In the genomic region with DNA sequence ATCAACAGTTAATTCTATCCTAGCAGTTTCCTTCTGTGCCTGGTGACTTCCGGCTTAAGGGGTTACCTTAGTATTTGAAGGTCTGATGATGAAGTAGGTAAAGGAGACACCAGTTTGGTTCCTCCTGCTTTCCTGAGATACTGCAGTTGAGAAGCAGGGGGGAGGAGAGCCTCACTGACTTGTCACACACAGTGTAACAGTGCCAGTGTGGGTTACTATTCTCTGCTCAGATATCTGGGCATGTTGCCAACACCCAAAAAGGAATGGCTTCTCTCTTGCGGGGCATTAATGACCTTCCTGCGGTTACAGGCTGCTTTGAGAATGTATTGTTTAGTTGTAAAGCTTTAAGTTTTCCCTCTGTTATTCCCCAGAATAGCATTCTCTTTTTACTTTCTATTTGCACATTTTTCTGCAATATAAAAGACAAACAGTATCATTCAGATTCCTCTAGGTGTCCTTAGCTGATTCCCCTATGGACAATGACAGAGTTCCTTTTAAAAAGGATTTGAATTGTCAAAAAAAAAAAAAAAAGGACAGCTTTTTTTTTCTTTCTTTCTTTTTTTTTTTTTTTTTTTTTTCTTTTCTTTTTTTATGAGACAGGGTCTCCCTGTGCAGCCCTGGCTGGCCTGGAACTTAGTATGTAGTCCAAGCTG, we compare ENCODE assay signal across 8 mouse cellular contexts. TPM values are rescaled to one million over a fixed set of nuclear protein-coding genes. Genes with fewer than 3 reads are reported as not detected.
DNase-seq lines count a peak whose midpoint lies in the region; ATAC-seq and TF ChIP-seq lines count a peak whose summit lies in the region.

No protein-coding gene starts in this region.

- 22% methylated on average over 3 of the region's 3 CpGs for WGBS in lung, embryonic 16.5 days
- 7% methylated on average over 3 of the region's 3 CpGs for WGBS in heart, adult 2 months
- 19% methylated on average over 3 of the region's 3 CpGs for WGBS in liver, embryonic 15.5 days (ENCODE audit: insufficient replicate concordance)

- H3K79me2 ChIP-seq in heart, adult 2 months (replicated peaks; ENCODE audit: control insufficient read depth, insufficient read depth, low read length), result 0 out of 2 replicates have a peak, but pooled peaks cover 1% of the 10 kb centered on the region

- peak overlapping the region; percentile 28; the same call in 1 of the 2 replicates for H3K9ac ChIP-seq in lung, embryonic 16.5 days (ENCODE audit: low read length)
- peak overlapping the region; percentile 74 for H3K9ac ChIP-seq in heart, adult 2 months (ENCODE audit: low read depth, low read length)
- H3K9ac ChIP-seq in liver, embryonic 15.5 days, result no peak overlapping the region

- peaks cover 17% of the 10 kb centered on the region for H3K4me1 ChIP-seq in lung, embryonic 16.5 days (replicated peaks; ENCODE audit: control insufficient read depth, insufficient read depth, low read length)
- peaks cover 6% of the 10 kb centered on the region for H3K4me1 ChIP-seq in heart, adult 2 months (ENCODE audit: control insufficient read depth, insufficient read depth, low read length)
- H3K4me1 ChIP-seq in liver, embryonic 15.5 days (replicated peaks), result peaks cover 30% of the 10 kb centered on the region

- H3K27ac ChIP-seq in lung, embryonic 16.5 days (ENCODE audit: low read length), result 0 out of 2 replicates have a peak overlapping the region, but pooled peaks have one; percentile 31
- peak overlapping the region; percentile 96 for H3K27ac ChIP-seq in heart, adult 2 months
- no peak overlapping the region for H3K27ac ChIP-seq in liver, embryonic 15.5 days (replicated peaks)

- intact Hi-C loops in heart, adult 2 months (cut with DNase I), result loop anchor here (5.0 kb wide), 1 partner anchor 202 kb away; no protein-coding TSS in a partner anchor

- H3K9me3 ChIP-seq in lung, embryonic 16.5 days (ENCODE audit: control insufficient read depth, low read length), result no peaks in the 10 kb centered on the region
- H3K9me3 ChIP-seq in liver, embryonic 15.5 days (replicated peaks), result no peaks in the 10 kb centered on the region

- DNase-seq in lung, postnatal 25 days (ENCODE audit: low spot score), result no peak
- DNase-seq in adrenal gland, postnatal 36 days, result peak; percentile 64 to 67
- peak; percentile 40 to 71 for DNase-seq in heart, adult 2 months
- DNase-seq in kidney, adult 9 months, result peak; percentile 60
- peak; percentile 50 to 51 for DNase-seq in right cerebral cortex, postnatal 36 days (ENCODE audit: low spot score in 2 of 2)
- no peak for DNase-seq in ovary, postnatal 36 days (ENCODE audit: low spot score)

- peak; percentile 60; the same call in 1 of the 2 replicates for TF ChIP-seq EP300 in heart, adult 2 months (IDR thresholded peaks at IDR 0.05; ENCODE audit: insufficient read depth, low read depth, low read length)

- H3K4me3 ChIP-seq in lung, embryonic 16.5 days (ENCODE audit: low read length), result no peak overlapping the region
- H3K4me3 ChIP-seq in heart, adult 2 months, result peak overlapping the region; percentile 72
- no peak overlapping the region for H3K4me3 ChIP-seq in liver, embryonic 15.5 days (replicated peaks)

- peak overlapping the region; percentile 35; the same call in 1 of the 2 replicates for H3K4me2 ChIP-seq in lung, embryonic 16.5 days (ENCODE audit: low read depth, low read length)
- 0 out of 2 replicates have a peak overlapping the region, but pooled peaks have one; percentile 28 for H3K4me2 ChIP-seq in liver, embryonic 15.5 days

- ATAC-seq in lung, embryonic 16.5 days (ENCODE audit: low read depth), result no peak
- ATAC-seq in liver, embryonic 15.5 days (ENCODE audit: insufficient read depth), result no peak

- H3K36me3 ChIP-seq in lung, embryonic 16.5 days (ENCODE audit: control insufficient read depth, insufficient read depth, low read length), result peaks cover 3% of the 10 kb centered on the region
- H3K36me3 ChIP-seq in heart, adult 2 months (ENCODE audit: control insufficient read depth, insufficient read depth, low read length), result peaks cover 30% of the 10 kb centered on the region
- peaks cover 12% of the 10 kb centered on the region; the same call in 1 of the 2 replicates for H3K36me3 ChIP-seq in liver, embryonic 15.5 days (replicated peaks)

- H3K27me3 ChIP-seq in lung, embryonic 16.5 days (ENCODE audit: control insufficient read depth, insufficient read depth, low read depth, low read length), result no peaks in the 10 kb centered on the region
- no peaks in the 10 kb centered on the region for H3K27me3 ChIP-seq in heart, adult 2 months (ENCODE audit: control insufficient read depth, insufficient read depth, low read length)
- H3K27me3 ChIP-seq in liver, embryonic 15.5 days, result no peaks in the 10 kb centered on the region

- peak; percentile 48; the same call in 1 of the 2 replicates for TF ChIP-seq POLR2A in heart, adult 2 months (IDR thresholded peaks at IDR 0.05; ENCODE audit: insufficient read depth, low read depth, low read length)

- TF ChIP-seq CTCF in heart, adult 2 months (IDR thresholded peaks at IDR 0.05), result 0 out of 2 replicates have a peak, but pooled peaks have one; percentile 3

RNA-seq across cellular contexts. Expression of a gene that starts 2.5 kb away (rescaled TPM):
- polyA plus RNA-seq in lung, embryonic 16.5 days (2015; fragmentation: Nextera tagmentation; extraction: Ambion mirVana), result 13.1 and 13.2 TPM in 2 replicates
- total RNA-seq in adrenal gland, postnatal 36 days (2021), result 10 to 100 TPM; 15.6 to 18.6 TPM
- total RNA-seq in heart, adult 2 months (2021), result 1 to 10 TPM; 4.2 to 5.4 TPM
- polyA plus RNA-seq in heart, adult 2 months (2012; rRNA removed), result 1.4 and 5.8 TPM in 2 replicates
- 0.82 and 1.1 TPM in 2 replicates for polyA plus RNA-seq in liver, embryonic 15.5 days (2015; fragmentation: Nextera tagmentation; extraction: Ambion mirVana)

RNA-seq across cellular contexts. Expression of a gene that starts 2.6 kb away (rescaled TPM):
- polyA plus RNA-seq in lung, embryonic 16.5 days (2015; fragmentation: Nextera tagmentation; extraction: Ambion mirVana), result 398 and 405 TPM in 2 replicates
- 100 to 1,000 TPM; 515 to 607 TPM for total RNA-seq in adrenal gland, postnatal 36 days (2021)
- 1,000 to 10,000 TPM; 2,315 to 2,577 TPM for total RNA-seq in heart, adult 2 months (2021)
- 1,485 and 2,844 TPM in 2 replicates for polyA plus RNA-seq in heart, adult 2 months (2012; rRNA removed)
- polyA plus RNA-seq in liver, embryonic 15.5 days (2015; fragmentation: Nextera tagmentation; extraction: Ambion mirVana), result 179 and 186 TPM in 2 replicates

Comparison
In these comparisons a context has a peak if more than half of its experiments do, and no peak if none do; other contexts are left out.
1. DNase-seq: peak in adrenal gland, postnatal 36 days (2 of 2), heart, adult 2 months (2 of 2), kidney, adult 9 months (single experiment) and right cerebral cortex, postnatal 36 days (2 of 2); none in lung, postnatal 25 days (single experiment) and ovary, postnatal 36 days (single experiment).